In the genomic region with DNA sequence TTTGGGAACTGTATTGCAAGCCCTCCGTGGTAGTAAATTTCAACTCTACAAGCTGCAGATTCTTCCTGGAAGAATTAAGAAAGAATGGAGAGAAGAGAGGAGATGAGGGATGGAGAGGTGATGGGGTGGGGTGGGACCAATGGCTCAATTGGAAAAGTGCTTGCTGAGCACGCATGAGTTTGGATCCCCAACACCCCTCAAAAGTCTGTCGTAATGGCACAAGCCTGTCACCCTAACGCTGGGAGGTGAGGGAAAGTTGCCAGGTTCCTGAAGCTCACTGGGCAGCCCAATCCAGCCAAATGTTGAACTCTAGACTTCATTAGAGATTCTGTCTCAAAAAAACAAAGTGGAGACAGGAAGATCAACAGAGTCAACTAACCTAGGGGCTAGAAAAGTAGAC, we compare ENCODE assay signal across 31 mouse cellular contexts. TPM values are rescaled to one million over a fixed set of nuclear protein-coding genes. Genes with fewer than 3 reads are reported as not detected.
"Had no signal": no experiment of that assay in that cellular context is flagged by ENCODE, and none has a peak within 500 bp of the region (broad histone marks: within the 10 kb centered on the region; RNA-seq: fewer than 3 reads in every experiment).

No protein-coding gene starts in this region.

RNA-seq across cellular contexts. Expression of a gene that starts 8.8 kb away (rescaled TPM):
- total RNA-seq: common myeloid progenitor, adult 5-6 weeks; forebrain, postnatal 0 days; gastrocnemius, adult 2 months; gastrocnemius, adult 8-10 months; gastrocnemius, postnatal 10 days; gastrocnemius, postnatal 14 days; gastrocnemius, postnatal 25 days; gastrocnemius, postnatal 36 days; gastrocnemius, postnatal 4 days; granulocyte monocyte progenitor cell, adult 5-6 weeks; heart, adult 2 months had no signal
- polyA plus RNA-seq: cerebellum, adult 2 months; cortical plate, adult 2 months; embryonic facial prominence, embryonic 10.5 days; embryonic facial prominence, embryonic 11.5 days; embryonic facial prominence, embryonic 12.5 days; embryonic facial prominence, embryonic 13.5 days; embryonic facial prominence, embryonic 14.5 days; embryonic facial prominence, embryonic 15.5 days; erythroblast, embryonic 14.5 days; forebrain, embryonic 10.5 days; forebrain, embryonic 11.5 days; forebrain, embryonic 12.5 days; forebrain, embryonic 13.5 days; forebrain, embryonic 14.5 days; forebrain, embryonic 15.5 days; forebrain, embryonic 16.5 days; forebrain, postnatal 0 days; frontal cortex, adult 2 months; gonadal fat pad, adult 2 months; heart, adult 2 months had no signal

RNA-seq across cellular contexts. Expression of a gene that starts 55.7 kb away (rescaled TPM):
- total RNA-seq: common myeloid progenitor, adult 5-6 weeks; forebrain, postnatal 0 days; gastrocnemius, adult 18-20 months; gastrocnemius, adult 2 months; gastrocnemius, adult 8-10 months; gastrocnemius, postnatal 10 days; gastrocnemius, postnatal 14 days; gastrocnemius, postnatal 25 days; gastrocnemius, postnatal 36 days; gastrocnemius, postnatal 4 days; granulocyte monocyte progenitor cell, adult 5-6 weeks; heart, adult 18-20 months; heart, adult 2 months had no signal
- polyA plus RNA-seq: cerebellum, adult 2 months; cortical plate, adult 2 months; embryonic facial prominence, embryonic 10.5 days; embryonic facial prominence, embryonic 11.5 days; embryonic facial prominence, embryonic 12.5 days; embryonic facial prominence, embryonic 13.5 days; embryonic facial prominence, embryonic 14.5 days; embryonic facial prominence, embryonic 15.5 days; erythroblast, embryonic 14.5 days; forebrain, embryonic 10.5 days; forebrain, embryonic 11.5 days; forebrain, embryonic 12.5 days; forebrain, embryonic 13.5 days; forebrain, embryonic 14.5 days; forebrain, embryonic 15.5 days; forebrain, embryonic 16.5 days; forebrain, postnatal 0 days; frontal cortex, adult 2 months; gonadal fat pad, adult 2 months; heart, adult 2 months had no signal
